ENCODE assay signal across 12 mouse cellular contexts in genomic region chr10:93931431-93931830, GRCm38 (mm10).
"Had no signal": no experiment of that assay in that cellular context is flagged by ENCODE, and none has a peak within 500 bp of the region (broad histone marks: within the 10 kb centered on the region; RNA-seq: fewer than 3 reads in every experiment).

No protein-coding gene starts in this region.

- DNase-seq: kidney, adult 8-10 months; kidney, postnatal 10 days; kidney, postnatal 36 days; layer of hippocampus, postnatal 36 days; liver, embryonic 13.5 days; lung, adult 2 months; lung, postnatal 14 days; lung, postnatal 4 days; midbrain, embryonic 14.5 days had no signal

- H3K27ac ChIP-seq: kidney, embryonic 15.5 days; left cerebral cortex, adult 2 months; liver, embryonic 13.5 days had no signal

- H3K9ac ChIP-seq: kidney, embryonic 15.5 days; liver, embryonic 13.5 days had no signal

- H3K4me2 ChIP-seq: kidney, embryonic 15.5 days; liver, embryonic 13.5 days; midbrain, embryonic 11.5 days had no signal

- H3K27me3 ChIP-seq: kidney, embryonic 15.5 days had no signal

- H3K9me3 ChIP-seq: kidney, embryonic 15.5 days; liver, embryonic 13.5 days had no signal

- H3K4me3 ChIP-seq: kidney, embryonic 15.5 days; left cerebral cortex, adult 2 months; liver, embryonic 13.5 days had no signal

- H3K36me3 ChIP-seq: kidney, embryonic 15.5 days; liver, embryonic 13.5 days had no signal

- H3K4me1 ChIP-seq: liver, embryonic 13.5 days had no signal
